Mouse (Mus musculus) limb, embryonic 14.5 days (tissue): ENCODE data around the gene Ttc13. TPM values are rescaled to one million over a fixed set of nuclear protein-coding genes. Genes with fewer than 3 reads are reported as not detected.

Experiments used
- ATAC-seq: fragments of 200-750 bp; cut with Nextera tagmentation; 2 replicates; pipeline ENCODE4 v1.8.0; 2017; ENCODE audit warnings: low read depth, moderate number of reproducible peaks, moderate TSS enrichment; ENCODE audit not compliant: low FRiP score
- DNase-seq: peaks from one replicate; pipeline ENCODE4 v3.0.0-alpha.2; 2015; ENCODE audit warnings: low spot score
- H3K27ac ChIP-seq: fragments of 300-500 bp; sonication (generic); replicated peaks from 2 replicates; pipeline ENCODE4 v1.5.1; 2014; ENCODE audit warnings: low read depth, mild to moderate bottlenecking, low read length, moderate library complexity, mixed read lengths
- H3K27me3 ChIP-seq: fragments of 300-500 bp; sonication (generic); 2 replicates; pipeline ENCODE4 v1.6.1; 2014; ENCODE audit warnings: low read length, mixed read lengths; ENCODE audit not compliant: control insufficient read depth, insufficient read depth
- H3K36me3 ChIP-seq: fragments of 300-500 bp; sonication (generic); 2 replicates; pipeline ENCODE4 v1.6.1; 2014; ENCODE audit warnings: mild to moderate bottlenecking, low read length, moderate library complexity, mixed read lengths; ENCODE audit not compliant: control insufficient read depth, insufficient read depth
- H3K4me1 ChIP-seq: fragments of 300-500 bp; sonication (generic); 2 replicates; pipeline ENCODE4 v1.6.1; 2014; ENCODE audit warnings: antibody characterized with exemption, low read length, mixed read lengths; ENCODE audit not compliant: control insufficient read depth, insufficient read depth
- H3K4me2 ChIP-seq: fragments of 300-500 bp; sonication (generic); replicated peaks from 2 replicates; pipeline ENCODE4 v1.6.1; 2014; ENCODE audit warnings: low read depth, mild to moderate bottlenecking, low read length, moderate library complexity; ENCODE audit not compliant: severe bottlenecking
- H3K4me3 ChIP-seq: fragments of 300-500 bp; sonication (generic); replicated peaks from 2 replicates; pipeline ENCODE4 v1.5.1; 2014; ENCODE audit warnings: low read length
- H3K9ac ChIP-seq: fragments of 300-500 bp; sonication (generic); 2 replicates; pipeline ENCODE4 v1.6.1; 2014; ENCODE audit warnings: mild to moderate bottlenecking, low read depth, low read length, moderate library complexity; ENCODE audit not compliant: severe bottlenecking
- H3K9me3 ChIP-seq: fragments of 300-500 bp; sonication (generic); 2 replicates; pipeline ENCODE4 v1.6.1; 2016; ENCODE audit warnings: low read length; ENCODE audit not compliant: control insufficient read depth
- POLR2A ChIP-seq: fragments of 200-500 bp; IDR thresholded peaks from 2 replicates; pipeline ENCODE4 v1.8.0; 2012; ENCODE audit warnings: inconsistent platforms, mild to moderate bottlenecking, moderate library complexity, borderline replicate concordance; ENCODE audit not compliant: insufficient read depth, insufficient read length; ENCODE audit errors: extremely low read depth
- WGBS: fragments of 180-500 bp; shearing (Covaris S2); extraction: QIAGEN DNeasy Blood & Tissue Kit; methylation state at CpG from one replicate; pipeline ENCODE4 v1.1.7; 2014; 5-methylcytosine and 5-hydroxymethylcytosine counted together
- polyA plus RNA-seq, 2 experiments: library from polyadenylated mRNA; depleted of rRNA in 1 of 2; stranded (reverse) in 1 of 2; unstranded in 1 of 2; fragments of >200 nt; fragmentation: Nextera tagmentation in 1 of 2; extraction: Ambion mirVana in 1 of 2; gene quantifications; 2 replicates each; pipeline versions ENCODE4 v1.2.1 to v1.2.3; 2012 to 2014

The Ttc13 gene
- polyA plus RNA-seq, 2 experiments = 44.3 to 46.5 TPM

DNA sequence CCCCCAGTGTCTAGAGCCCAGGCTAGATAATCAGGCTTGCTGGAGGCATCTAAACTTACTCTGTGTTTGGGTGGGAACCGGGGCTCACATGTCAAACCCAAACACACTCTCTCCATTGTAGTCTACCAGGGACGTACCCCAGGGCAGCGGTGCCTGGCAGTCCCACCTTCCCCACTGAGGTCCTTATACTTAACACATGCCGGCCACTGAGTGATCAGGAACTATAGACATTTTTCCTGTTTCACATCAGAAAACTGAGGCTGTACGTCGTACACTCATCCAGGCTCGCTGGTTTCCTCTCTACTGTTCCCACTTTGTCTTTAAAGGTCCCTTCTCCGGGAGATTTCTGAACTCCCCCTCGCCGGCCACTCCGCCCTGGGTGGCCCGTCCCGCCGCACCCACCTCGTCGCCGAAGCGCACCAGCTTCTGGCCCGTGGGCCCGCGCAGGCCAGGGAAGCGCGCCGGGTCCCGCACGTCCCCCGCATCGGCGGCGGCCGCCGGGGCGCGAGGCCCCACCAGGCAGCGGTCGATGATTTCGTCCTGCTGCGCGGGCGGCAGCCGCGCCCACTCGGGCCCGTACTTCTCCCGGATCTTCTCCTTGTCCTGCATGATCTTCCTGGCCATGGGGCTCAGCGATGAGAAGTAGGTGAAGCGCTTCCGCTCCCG, 59.2 kb downstream of the Ttc13 start:
- H3K4me2 ChIP-seq = peak overlapping the region; percentile 77
- DNase-seq = no peak
- H3K9ac ChIP-seq = peak overlapping the region; percentile 89
- peak overlapping the region; percentile 89 for H3K4me3 ChIP-seq
- under 1% methylated on average over 48 of the region's 49 CpGs for WGBS
- H3K36me3 ChIP-seq = peaks cover 7% of the 10 kb centered on the region; the same call in 1 of the 2 replicates
- ATAC-seq = no peak; the same call in 1 of the 2 replicates
- no peak for TF ChIP-seq POLR2A
- H3K27ac ChIP-seq = peak overlapping the region; percentile 88
- H3K9me3 ChIP-seq = no peaks in the 10 kb centered on the region
- no peaks in the 10 kb centered on the region for H3K27me3 ChIP-seq
- H3K4me1 ChIP-seq = peaks cover 37% of the 10 kb centered on the region

DNA sequence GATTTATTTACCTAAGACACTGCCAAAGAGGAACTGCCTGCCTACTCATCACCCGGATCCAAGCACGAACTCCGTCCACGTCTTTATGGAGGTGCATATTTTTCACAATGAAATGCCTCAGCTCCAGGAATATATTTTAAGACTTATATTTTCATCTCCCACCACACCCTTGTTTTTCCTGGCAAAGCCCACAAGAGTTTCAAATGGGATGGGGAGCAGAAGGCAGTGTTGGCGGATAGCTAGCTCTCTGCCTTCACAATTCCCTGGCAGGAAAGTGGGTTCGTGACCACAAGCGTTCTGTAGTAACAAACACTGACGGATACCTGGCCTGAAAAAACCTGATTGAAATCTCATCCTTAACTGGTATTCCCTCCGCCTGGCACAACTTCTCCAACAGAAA, 60.0 kb downstream of the Ttc13 start:
- Histone ChIP-seq H3K4me3 (peak overlapping the region; percentile 89), H3K27me3 (no peaks in the 10 kb centered on the region), H3K36me3 (peaks cover 13% of the 10 kb centered on the region), H3K4me1 (peaks cover 37% of the 10 kb centered on the region), H3K9ac (peak overlapping the region; percentile 89), H3K4me2 (peak overlapping the region; percentile 77), H3K27ac (peak overlapping the region; percentile 88; the same call in 1 of the 2 replicates), H3K9me3 (no peaks in the 10 kb centered on the region)
- WGBS = 33% methylated on average over 9 of the region's 9 CpGs
- TF ChIP-seq POLR2A = no peak
- DNase-seq (peak; percentile 28), ATAC-seq (no peak)

DNA sequence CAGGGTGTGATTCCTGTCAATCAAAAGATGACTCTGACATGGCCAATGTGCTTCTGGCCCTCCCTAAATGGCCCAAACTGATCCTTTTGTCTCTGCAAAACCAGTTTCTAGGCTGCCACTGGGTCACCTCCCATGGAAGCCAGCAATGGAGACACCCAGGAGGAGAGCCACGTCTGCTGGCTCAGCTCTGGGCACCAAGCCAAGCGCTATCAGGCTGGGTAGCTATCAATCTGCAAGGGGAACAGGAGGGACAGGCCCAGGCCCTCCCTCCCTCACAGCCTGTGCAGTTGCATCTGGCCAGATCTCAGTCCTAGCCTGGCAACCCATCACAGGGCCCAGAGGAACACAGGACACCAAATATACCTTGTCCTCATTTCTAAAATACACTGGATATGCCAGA, 63.4 kb downstream of the Ttc13 start:
- WGBS = 53% methylated on average over 2 of the region's 2 CpGs
- peak; percentile 28 for DNase-seq
- Histone ChIP-seq H3K36me3 (peaks cover 23% of the 10 kb centered on the region), H3K9me3 (no peaks in the 10 kb centered on the region), H3K27ac (no peak overlapping the region), H3K4me3 (no peak overlapping the region), H3K27me3 (no peaks in the 10 kb centered on the region), H3K9ac (no peak overlapping the region), H3K4me1 (peaks cover 40% of the 10 kb centered on the region), H3K4me2 (no peak overlapping the region)
- no peak for TF ChIP-seq POLR2A
- ATAC-seq = no peak

DNA sequence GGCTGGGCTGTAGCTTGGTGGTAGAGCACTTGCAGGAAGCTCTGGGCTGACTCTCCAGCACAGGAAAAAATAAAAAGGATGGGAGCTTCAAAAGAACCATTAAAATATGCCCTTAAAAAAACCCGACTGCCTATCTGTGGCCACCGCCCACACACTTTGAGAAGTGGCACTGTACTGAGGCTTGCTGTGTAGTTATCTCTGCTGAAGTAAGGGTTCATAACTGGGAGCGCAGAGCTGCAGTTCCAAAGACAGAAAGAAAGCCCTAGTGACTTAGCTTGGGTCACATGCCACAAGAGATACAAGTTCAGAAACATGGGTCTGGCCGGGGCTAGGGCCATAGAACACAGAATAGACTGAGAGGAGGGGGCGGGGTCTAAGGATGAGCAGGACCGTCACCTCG, 63.8 kb downstream of the Ttc13 start:
- no peaks in the 10 kb centered on the region for H3K9me3 ChIP-seq
- no peak overlapping the region for H3K27ac ChIP-seq
- TF ChIP-seq POLR2A = no peak
- H3K36me3 ChIP-seq = peaks cover 23% of the 10 kb centered on the region
- H3K9ac ChIP-seq = no peak overlapping the region
- no peak overlapping the region for H3K4me2 ChIP-seq
- ATAC-seq = no peak
- WGBS = 83% methylated on average over 7 of the region's 7 CpGs
- DNase-seq = no peak
- H3K27me3 ChIP-seq = no peaks in the 10 kb centered on the region
- peaks cover 43% of the 10 kb centered on the region for H3K4me1 ChIP-seq
- H3K4me3 ChIP-seq = no peak overlapping the region

DNA sequence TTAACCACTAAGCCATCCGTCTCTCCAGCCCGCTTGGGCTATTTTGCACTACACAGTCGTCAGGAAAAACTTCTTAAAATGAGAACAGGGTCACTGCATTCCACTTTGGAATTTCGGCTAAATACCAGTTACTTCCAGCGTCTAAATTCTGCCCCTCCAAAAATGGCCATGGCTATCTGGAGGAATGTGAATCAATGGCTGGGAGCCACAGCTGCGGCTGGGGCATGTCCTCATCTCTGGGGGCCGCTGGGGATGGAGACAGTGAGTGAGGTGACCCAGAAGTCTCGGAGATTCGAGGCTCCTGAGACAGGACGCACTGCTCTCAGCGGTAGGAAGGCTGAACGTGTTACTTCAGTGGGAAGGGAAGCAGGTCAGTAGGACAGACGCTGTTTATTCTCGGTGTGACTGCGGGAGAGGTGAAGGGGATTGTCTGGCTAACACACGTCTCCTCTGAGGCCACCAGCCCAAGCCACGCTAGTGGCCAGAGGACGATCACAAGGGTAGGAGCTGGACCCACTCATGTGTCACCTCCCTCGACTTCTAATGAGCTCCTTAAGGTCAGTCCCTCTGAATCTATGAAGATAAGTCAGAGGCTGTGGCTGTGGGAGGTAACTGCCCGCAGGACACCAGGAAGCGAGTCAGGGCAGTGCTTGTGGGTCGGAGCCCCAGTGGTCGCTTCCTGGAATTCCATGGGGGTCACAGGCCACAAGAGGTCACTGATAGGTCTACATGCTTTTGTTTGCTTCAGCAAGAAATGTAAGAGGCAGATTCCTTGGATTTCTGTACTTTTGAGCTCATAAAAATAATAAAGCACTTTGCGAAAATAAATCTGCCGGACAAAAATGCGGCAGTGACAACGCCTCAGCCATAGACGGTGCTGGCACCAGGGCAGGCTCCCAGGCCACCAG, 68.0 kb downstream of the Ttc13 start:
- peak overlapping the region; percentile 79; the same call in 1 of the 2 replicates for H3K27ac ChIP-seq
- no peak for ATAC-seq

More for the DNA sequence above, 68.0 kb downstream of the Ttc13 start:
- Histone ChIP-seq H3K4me3 (no peak overlapping the region), H3K9ac (no peak overlapping the region), H3K4me1 (peaks cover 31% of the 10 kb centered on the region), H3K9me3 (no peaks in the 10 kb centered on the region), H3K36me3 (peaks cover 39% of the 10 kb centered on the region), H3K4me2 (no peak overlapping the region), H3K27me3 (no peaks in the 10 kb centered on the region)
- no peak for TF ChIP-seq POLR2A
- no peak for DNase-seq
- WGBS = 63% methylated on average over 28 of the region's 28 CpGs
